In genomic region chr5:38616296-38616695, GRCm38 (mm10) we compare ENCODE assay signal across 24 mouse cellular contexts. TPM values are rescaled to one million over a fixed set of nuclear protein-coding genes. Genes with fewer than 3 reads are reported as not detected.
DNase-seq lines count a peak whose midpoint lies in the region; ATAC-seq and TF ChIP-seq lines count a peak whose summit lies in the region.
"Had no signal": no experiment of that assay in that cellular context is flagged by ENCODE, and none has a peak within 500 bp of the region (broad histone marks: within the 10 kb centered on the region; RNA-seq: fewer than 3 reads in every experiment).

No protein-coding gene starts in this region.

- peak; percentile 11 for DNase-seq in heart, adult 11 months
- DNase-seq in heart, postnatal 25 days (ENCODE audit: low spot score), result no peak
- DNase-seq in lung, adult 2 months, result no peak
- peak; percentile 12 for DNase-seq in lung, postnatal 25 days (ENCODE audit: low spot score)
- DNase-seq in lung, postnatal 4 days, result no peak
- DNase-seq: adrenal gland, adult 8-10 months; adrenal gland, postnatal 14 days; adrenal gland, postnatal 36 days; B cell, adult 2 months; cerebellum, adult 11-12 months; cerebellum, adult 2 months; cerebellum, adult 9-10 months; cerebellum, postnatal 10 days; cerebellum, postnatal 25 days had no signal

- no peak for TF ChIP-seq POLR2A in lung, adult 2 months (IDR thresholded peaks at IDR 0.05; ENCODE audit: borderline replicate concordance, extremely low read depth, low read depth, low read length)

- no peaks in the 10 kb centered on the region; the same call in 1 of the 2 replicates for H3K4me1 ChIP-seq in lung, embryonic 16.5 days (replicated peaks; ENCODE audit: control insufficient read depth, insufficient read depth, low read length)
- no peaks in the 10 kb centered on the region; the same call in 1 of the 2 replicates for H3K4me1 ChIP-seq in lung, adult 2 months (ENCODE audit: control insufficient read depth, insufficient read depth, low read length)
- H3K4me1 ChIP-seq: forebrain, embryonic 13.5 days; forebrain, embryonic 15.5 days had no signal

- no peak overlapping the region for H3K9ac ChIP-seq in lung, embryonic 16.5 days (ENCODE audit: low read length)
- H3K9ac ChIP-seq: embryonic facial prominence, embryonic 12.5 days; forebrain, embryonic 13.5 days; forebrain, embryonic 15.5 days had no signal

- H3K9me3 ChIP-seq in lung, embryonic 16.5 days (ENCODE audit: control insufficient read depth, low read length), result no peaks in the 10 kb centered on the region
- H3K9me3 ChIP-seq: embryonic facial prominence, embryonic 10.5 days; embryonic facial prominence, embryonic 12.5 days; forebrain, embryonic 13.5 days; forebrain, embryonic 15.5 days; G1E had no signal

- intact Hi-C loops in heart, postnatal 25 days (cut with DNase I), result no loop called here

- no peak overlapping the region; the same call in 1 of the 2 replicates for H3K27ac ChIP-seq in lung, embryonic 16.5 days (ENCODE audit: low read length)
- H3K27ac ChIP-seq: embryonic facial prominence, embryonic 10.5 days; embryonic facial prominence, embryonic 12.5 days; forebrain, embryonic 13.5 days; forebrain, embryonic 15.5 days had no signal

- peak; percentile 67; the same call in 1 of the 2 replicates for ATAC-seq in lung, embryonic 16.5 days (ENCODE audit: low read depth)
- ATAC-seq: activated CD4-positive, CD25-positive, alpha-beta regulatory T cell, adult 4 months; CD4-positive, CD25-positive, alpha-beta regulatory T cell, adult 4 months; forebrain, embryonic 13.5 days; forebrain, embryonic 15.5 days; Patski had no signal

- H3K4me2 ChIP-seq in lung, embryonic 16.5 days (ENCODE audit: low read depth, low read length), result no peak overlapping the region
- H3K4me2 ChIP-seq: embryonic facial prominence, embryonic 12.5 days; forebrain, embryonic 13.5 days; forebrain, embryonic 15.5 days had no signal

- H3K4me3 ChIP-seq in lung, embryonic 16.5 days (ENCODE audit: low read length), result no peak overlapping the region
- no peak overlapping the region for H3K4me3 ChIP-seq in lung, adult 2 months (replicated peaks; ENCODE audit: extremely low read depth, low read depth, low read length)
- H3K4me3 ChIP-seq: embryonic facial prominence, embryonic 10.5 days; embryonic facial prominence, embryonic 12.5 days; forebrain, embryonic 13.5 days; forebrain, embryonic 15.5 days had no signal

- H3K27me3 ChIP-seq in lung, embryonic 16.5 days (ENCODE audit: control insufficient read depth, insufficient read depth, low read depth, low read length), result no peaks in the 10 kb centered on the region
- H3K27me3 ChIP-seq: CH12.LX; embryonic facial prominence, embryonic 12.5 days; forebrain, embryonic 13.5 days; forebrain, embryonic 15.5 days had no signal

- no peaks in the 10 kb centered on the region for H3K36me3 ChIP-seq in lung, embryonic 16.5 days (ENCODE audit: control insufficient read depth, insufficient read depth, low read length)
- H3K36me3 ChIP-seq: embryonic facial prominence, embryonic 10.5 days; embryonic facial prominence, embryonic 12.5 days; forebrain, embryonic 15.5 days; G1E had no signal

- TF ChIP-seq CTCF in lung, adult 2 months (IDR thresholded peaks at IDR 0.05; ENCODE audit: insufficient read depth, low read length), result no peak

- 52% methylated on average over 1 of the region's 1 CpGs for WGBS in lung, embryonic 16.5 days
- 64% methylated on average over 1 of the region's 1 CpGs for WGBS in lung, adult 2 months

RNA-seq across cellular contexts. Expression of gene Wdr1, which starts 53.3 kb away (rescaled TPM):
- total RNA-seq in heart, postnatal 25 days (2021), result 100 to 1,000 TPM; 129 to 137 TPM
- 207 and 209 TPM in 2 replicates for polyA plus RNA-seq in lung, embryonic 16.5 days (2015; fragmentation: Nextera tagmentation; extraction: Ambion mirVana)
- 135 and 165 TPM in 2 replicates for polyA plus RNA-seq in lung, adult 2 months (2012; rRNA removed)

Comparison
In these comparisons a context has a peak if more than half of its experiments do, and no peak if none do; other contexts are left out.
1. DNase-seq: peak in heart, adult 11 months (single experiment) and lung, postnatal 25 days (single experiment); none in heart, postnatal 25 days (single experiment), lung, adult 2 months (single experiment) and lung, postnatal 4 days (0 of 2).